Mouse (Mus musculus) urinary bladder, postnatal 14 days (tissue): ENCODE results near the gene Elk4.

Experiments used
- DNase-seq: peaks from one replicate; pipeline ENCODE4 v3.0.0; 2021; ENCODE audit warnings: low spot score

Elk4 gene

DNA sequence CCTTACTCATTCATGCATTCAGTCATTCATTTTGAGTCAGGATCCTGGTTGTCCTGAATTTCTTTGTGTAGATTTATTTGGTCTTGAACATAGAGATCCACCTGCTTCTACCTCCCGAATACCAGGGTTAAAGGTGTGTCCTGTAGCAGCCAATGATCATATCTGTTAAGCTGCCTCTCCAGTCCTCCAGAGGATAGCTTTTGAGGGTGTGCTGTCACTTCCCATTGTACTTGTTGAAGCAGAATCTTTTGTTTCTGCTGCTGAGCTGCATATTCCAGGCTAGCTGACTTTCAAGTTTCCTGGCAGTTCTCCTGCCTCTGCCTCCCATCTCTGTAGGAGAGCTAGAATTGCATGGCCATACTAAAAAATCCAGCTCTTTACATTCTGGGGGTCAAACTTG lies 9.3 kb downstream of the Elk4 start:
- no peak for DNase-seq

DNA sequence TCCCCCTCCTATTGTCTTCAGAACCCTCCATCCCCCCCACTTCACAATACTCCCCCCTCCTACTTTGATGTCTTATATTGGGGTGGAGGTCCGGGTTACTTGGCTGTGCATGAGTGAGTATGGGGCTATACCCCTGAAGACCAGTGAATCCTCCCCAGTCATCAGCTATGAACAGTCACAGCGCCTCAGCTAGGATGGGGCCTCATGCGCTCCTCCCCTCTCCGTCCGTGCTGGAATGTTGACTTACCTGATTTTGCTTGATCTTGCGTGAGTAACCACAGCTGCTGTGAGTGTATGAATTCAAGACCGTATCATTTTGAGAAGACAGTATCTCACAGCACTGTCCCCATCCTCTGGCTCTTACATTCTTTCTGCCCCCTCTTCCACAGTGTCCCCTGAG lies 12.5 kb downstream of the Elk4 start:
- no peak for DNase-seq

DNA sequence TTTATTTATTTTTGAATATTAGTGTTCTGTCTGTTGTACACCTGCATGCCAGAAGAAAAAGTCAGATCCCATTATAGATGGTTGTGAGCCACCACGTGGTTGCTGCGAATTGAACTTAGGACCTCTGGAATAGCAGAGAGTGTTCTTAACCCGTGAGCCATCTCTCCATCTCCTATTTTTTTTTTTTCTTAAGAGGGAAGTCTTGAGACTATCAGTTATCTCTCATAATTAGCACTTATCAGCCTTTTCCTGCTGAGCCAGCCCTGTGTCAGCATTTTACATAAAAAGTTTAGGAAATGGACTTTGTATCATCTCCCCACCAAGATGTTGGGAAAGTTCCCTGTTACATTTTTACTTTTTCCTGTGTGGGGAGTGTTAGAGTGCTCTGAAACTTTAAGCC lies 14.7 kb downstream of the Elk4 start:
- DNase-seq = no peak

DNA sequence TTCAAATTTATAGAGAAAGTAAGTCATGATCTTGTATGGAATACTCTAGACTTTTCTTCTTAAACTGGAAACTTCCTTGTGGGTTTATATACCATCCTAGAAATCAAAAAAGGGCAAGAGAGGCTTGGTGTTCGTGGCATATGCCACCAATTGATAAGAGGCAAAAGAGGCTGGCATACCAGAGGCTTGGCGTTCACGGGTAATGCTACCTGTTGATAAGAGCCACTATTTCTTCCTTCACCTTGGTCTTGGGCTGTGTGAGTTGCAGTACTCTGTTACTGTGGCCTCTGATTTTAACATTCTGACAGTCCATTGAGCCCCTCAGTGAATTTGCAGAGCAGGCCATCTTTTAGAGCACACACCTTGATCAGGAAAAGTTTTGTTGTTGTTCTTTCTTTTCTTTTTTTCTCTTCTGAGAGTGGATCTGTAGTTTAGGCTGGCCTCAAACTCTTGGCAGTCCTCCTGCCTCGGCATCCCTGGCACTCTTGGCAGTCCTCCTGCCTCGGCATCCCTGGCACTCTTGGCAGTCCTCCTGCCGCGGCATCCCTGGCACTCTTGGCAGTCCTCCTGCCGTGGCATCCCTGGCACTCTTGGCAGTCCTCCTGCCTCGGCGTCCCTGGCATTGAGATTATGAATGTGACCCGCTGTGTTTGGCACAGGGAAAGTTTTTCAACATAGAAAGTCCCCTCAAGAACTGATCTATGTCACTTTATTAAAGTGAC lies 19.7 kb downstream of the Elk4 start:
- no peak for DNase-seq

DNA sequence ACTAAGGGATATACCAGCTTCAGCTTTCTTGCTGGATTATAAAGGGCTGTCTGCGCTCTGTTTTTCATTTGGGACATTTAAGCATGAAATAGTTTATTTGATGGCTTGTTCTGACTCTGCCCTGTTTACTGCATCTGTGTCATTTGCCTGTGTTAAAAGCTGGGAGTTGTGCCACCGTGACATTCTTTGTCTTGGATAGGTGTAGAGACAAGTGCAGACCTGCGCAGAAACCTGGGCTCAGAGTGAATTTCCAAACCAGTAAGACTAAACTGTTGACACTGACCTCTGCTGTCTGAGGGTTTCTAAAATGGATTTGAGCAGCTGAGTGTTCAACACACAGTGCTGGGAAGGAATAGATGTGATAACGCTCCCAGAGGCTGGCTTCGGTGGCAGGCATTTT lies 20.6 kb downstream of the Elk4 start:
- DNase-seq = peak; percentile 50

DNA sequence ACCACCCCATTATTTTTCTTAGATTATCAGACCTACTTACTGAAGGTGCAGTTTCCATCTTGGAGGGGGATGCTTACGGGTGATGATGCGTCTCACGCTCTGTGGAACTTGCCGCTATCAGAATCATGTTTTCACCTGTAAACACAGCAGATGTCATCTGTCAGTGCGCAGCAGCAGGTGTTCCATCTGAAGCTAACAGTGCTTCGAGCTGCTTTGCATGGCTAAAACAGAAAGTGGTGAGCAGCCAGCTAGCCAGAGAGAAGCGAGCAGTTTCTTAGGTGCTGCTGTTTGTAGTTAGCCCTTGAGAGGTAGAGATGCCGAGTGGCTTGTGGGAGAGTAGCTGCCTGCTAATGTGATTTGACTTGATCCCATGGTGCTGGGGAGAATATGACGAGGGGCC lies 21.0 kb downstream of the Elk4 start:
- no peak for DNase-seq

DNA sequence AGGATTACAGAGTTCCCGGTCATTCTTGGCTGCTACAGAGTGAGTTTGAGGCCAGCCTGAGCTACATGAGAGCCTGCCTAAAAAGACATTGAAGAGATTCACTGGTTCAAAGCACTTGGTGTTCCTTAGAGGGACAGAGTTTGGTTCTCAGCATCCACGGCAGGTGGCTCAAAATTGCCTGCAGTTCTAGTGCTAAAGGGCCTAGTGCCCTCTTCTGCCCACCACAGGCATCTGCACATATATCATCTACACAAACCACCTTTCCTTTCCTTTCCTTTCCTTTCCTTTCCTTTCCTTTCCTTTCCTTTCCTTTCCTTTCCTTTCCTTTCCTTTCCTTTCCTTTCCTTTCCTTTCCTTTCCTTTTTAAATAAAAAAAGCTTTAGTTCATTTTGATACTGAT lies 23.2 kb downstream of the Elk4 start:
- no peak for DNase-seq

DNA sequence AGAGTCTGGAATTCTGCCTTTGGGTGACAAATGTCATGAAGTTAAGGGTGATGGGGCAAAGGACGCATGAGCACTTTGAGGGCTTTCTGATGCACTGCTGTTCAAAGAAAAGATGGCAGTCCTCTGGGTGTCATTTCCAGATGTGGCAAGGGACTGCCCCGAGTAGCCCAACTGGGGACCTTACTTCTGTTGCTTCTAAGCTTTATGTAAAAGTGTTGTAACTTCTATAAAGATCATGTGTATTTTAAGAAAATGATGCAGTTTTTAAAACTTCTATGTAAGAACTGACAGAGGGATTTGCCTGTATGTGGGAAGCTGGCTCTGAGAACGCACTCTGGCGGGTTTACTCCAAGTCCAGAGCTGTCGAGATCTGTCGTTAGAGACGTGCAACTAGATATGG lies 24.8 kb downstream of the Elk4 start:
- no peak for DNase-seq

DNA sequence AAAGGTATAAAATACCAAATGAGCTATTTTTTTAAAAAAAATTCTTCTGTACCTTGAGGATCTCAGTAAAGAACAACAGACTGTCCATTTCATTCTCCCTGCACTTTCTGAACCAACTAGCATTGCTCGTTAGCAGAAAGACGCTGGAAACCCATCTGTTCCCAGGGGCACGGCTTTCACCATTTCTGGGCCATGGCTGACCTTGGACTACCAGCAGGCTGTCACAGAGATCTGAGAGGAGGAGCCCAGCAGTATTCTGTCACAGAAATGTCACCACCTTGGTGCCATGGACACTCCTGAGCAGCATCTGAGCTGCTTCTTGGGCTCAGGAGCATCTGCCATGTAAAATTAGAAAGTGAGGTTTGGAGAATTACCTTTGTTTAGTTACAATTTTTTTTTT lies 30.3 kb downstream of the Elk4 start:
- no peak for DNase-seq

DNA sequence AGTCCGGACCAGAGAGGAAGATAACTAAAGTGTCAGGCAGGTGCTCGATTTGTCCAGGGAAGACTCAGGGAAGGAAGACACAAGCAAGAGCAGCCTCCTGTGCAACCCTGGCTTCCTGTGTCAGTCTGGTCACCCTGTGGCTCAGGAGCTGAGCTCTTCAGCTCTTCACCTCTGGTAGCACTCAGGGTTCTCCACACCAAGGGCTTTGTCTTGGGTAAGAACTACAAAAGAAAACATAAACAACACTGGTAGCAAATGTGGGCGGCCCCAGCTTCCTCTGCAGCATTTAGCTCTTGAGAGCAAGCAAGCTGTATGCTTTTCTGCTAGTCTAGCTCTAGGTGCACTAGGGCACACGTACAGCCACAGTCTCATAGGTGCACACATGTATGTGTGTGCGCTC lies 31.3 kb downstream of the Elk4 start:
- DNase-seq = no peak

DNA sequence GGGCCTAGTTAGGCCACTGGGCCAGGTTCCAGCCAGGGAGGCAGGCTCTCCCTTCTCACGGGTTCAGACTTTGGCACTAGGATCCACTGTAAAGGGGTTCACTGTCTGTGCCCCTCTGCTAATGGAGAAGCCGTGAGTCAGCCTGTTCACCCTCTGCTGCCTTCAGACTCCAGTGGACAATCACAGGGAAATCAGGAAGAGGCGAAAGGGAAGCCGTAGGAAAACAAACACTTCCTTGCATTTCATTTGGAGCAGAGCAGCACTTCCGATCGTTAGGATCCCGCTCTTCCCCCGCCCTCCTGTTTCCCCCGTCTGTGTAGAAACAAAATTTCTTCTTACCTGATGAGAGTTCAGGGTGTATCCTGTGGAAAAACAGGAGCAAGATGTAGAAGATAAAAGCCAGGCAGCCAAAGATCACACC lies 32.8 kb downstream of the Elk4 start:
- no peak for DNase-seq

DNA sequence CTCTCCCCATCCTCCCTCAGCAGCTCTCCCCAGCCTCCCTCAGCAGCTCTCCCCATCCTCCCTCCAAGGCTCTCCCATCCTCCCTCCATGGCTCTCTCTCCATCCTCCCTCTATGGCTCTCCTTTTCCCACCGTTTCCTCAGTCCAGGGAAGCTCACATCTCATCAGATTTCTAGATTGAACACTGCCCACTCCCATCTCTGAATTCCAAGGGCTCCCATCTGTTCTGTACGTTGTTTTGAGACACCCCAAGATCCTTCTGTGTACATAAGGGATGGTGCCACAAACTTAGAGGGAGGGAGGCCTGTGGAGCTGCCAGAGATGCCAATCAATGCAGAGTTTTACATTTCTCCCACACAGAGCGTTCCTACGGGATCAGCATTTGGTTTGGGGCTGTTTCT lies 36.4 kb downstream of the Elk4 start:
- no peak for DNase-seq

DNA sequence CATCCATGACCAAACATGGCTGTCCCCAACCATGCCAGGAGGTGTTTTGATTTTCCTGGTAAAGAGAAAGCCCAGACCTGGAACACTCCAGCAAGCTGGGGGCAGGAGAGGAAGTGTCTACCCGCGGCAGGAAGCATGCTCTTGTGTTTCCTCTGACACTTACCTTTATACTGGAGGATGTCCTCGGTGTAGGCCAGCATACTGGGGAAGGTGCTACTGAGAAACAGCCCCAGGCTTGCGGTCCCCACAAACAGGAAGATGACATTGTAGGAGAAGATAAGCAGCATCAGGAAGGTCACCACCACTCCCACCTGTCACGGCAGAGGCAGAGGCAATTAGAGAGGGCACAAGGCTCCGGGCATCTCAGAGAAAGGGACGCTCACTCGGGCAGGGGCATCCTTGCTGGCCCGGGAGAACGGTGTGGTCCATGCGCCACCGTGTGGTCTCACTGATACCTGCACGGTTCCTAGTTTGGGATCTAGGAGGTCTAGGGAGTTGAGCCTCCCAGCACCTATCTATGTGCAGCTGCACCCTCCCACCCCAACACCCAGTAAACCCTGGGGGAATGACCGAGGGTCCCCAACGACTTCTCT lies 38.8 kb downstream of the Elk4 start:
- peak; percentile 66 for DNase-seq

DNA sequence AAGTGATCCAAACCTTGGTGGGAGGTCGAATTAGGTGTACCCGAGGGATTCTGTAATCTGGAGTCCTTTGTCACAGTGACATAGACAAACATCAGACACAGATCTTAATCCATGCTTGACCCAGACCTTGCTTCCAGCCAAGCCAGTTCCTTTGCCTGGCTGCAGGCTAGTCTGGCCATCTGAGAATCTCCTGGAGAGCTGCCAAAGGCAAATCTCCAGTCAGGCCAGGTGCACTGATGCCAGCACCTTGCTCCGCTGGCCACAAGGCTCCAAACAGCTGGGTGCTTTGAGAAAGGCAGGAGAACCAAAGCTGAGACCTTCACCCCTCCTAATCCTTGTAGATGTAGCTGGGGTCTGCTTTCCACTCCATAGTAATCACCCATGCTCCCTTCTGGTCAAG lies 44.3 kb downstream of the Elk4 start:
- DNase-seq = peak; percentile 58

DNA sequence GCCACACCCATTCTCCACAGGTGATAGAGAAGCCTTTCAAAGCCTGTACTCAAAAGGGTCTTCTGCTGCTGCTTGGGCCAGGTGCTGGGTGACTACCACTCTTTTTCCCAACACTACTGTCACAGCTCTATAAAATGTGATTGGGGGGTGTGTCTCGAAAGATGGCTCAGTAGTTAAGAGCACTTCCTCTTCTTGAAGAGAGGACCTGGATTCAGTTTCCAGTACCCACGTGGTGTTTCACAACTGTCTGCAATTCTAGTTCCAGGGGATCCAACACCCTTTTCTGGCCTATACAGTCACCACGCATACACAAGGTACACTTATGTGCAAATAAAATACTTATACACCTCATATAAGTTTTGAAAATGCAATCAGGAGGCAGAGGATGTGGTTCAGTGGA lies 47.0 kb downstream of the Elk4 start:
- no peak for DNase-seq

DNA sequence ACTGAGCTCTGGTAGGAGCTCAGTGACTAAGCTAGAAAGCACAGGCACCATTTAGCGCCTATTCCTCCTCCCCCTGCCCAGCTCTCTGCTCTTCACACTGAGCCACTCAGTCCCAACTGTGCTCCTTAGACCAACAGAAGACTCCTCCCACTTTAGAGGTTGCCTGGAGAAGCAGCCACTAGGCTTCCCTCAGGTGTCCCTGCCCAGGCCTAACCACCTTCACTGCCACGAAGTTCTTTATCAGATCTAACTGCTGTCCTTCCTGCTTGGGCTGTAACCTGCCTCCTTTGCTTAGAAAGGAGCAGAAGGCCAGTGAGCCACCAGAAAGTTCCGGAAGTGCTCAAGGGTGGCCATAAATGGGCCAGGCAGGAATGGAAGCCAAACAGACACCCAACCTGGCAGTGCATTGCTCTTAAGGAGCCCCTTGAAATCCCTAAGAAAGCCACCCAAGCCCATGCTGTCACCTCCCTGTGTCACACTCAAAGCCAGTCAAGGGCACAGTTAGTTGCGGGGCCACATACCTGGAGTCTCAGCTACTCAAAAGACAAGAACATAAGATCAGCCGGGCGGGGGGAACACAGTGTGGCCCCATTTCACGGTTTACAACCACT lies 47.8 kb downstream of the Elk4 start:
- DNase-seq = no peak

DNA sequence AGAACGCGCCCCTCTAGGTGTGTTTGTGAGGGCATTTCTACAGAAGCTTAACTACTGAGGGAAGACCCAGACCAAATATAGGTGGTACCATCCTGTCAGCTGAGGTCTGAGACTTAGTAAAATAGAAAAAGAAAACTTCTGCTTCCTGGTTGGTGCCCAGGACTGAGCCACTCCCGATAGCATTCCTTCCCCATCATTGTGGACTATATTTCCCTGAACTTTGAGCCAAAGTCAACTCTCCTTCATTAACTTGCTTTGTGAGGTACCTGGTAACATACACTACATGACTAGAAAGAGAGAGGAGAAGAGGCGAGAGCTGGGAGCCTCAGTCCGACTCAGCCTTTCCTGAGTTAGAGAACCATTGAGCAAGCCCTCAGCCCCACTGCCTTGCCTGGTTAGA lies 51.2 kb downstream of the Elk4 start:
- DNase-seq = no peak

DNA sequence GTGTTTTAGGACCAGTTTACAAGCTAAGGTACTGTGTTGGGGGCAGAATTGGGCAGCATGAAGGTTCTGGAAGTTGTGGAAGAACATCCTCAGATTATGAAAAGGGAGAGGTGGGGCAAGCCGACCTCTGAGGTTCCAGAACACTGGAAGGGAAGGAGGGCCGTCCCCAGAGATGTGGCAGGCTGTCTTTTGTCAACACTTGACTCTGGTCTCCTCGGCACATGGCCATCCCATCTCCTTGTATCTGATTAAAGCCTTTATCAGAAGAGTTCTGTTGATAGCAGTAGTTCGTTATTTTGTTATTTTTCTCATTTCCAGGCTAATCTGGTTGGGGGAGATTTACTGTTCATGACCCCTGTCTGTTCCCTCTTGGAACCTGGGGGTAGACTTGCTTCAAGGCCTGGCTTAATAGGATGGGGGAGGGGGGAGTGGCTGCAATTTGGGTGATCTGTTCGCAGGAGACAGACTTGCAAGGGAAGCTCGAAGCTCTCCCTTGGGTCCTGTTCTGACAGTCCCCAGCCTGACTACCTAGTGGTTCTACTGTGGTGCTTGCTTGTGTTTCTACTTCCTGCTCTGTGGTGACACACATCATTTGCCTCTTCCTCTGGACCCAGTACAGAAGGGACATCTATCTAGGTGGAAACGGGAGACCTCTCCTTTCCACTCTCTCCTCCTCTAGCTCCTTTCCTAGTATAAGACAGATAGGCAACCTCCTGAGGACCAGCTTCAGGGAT lies 52.8 kb downstream of the Elk4 start:
- DNase-seq = no peak

DNA sequence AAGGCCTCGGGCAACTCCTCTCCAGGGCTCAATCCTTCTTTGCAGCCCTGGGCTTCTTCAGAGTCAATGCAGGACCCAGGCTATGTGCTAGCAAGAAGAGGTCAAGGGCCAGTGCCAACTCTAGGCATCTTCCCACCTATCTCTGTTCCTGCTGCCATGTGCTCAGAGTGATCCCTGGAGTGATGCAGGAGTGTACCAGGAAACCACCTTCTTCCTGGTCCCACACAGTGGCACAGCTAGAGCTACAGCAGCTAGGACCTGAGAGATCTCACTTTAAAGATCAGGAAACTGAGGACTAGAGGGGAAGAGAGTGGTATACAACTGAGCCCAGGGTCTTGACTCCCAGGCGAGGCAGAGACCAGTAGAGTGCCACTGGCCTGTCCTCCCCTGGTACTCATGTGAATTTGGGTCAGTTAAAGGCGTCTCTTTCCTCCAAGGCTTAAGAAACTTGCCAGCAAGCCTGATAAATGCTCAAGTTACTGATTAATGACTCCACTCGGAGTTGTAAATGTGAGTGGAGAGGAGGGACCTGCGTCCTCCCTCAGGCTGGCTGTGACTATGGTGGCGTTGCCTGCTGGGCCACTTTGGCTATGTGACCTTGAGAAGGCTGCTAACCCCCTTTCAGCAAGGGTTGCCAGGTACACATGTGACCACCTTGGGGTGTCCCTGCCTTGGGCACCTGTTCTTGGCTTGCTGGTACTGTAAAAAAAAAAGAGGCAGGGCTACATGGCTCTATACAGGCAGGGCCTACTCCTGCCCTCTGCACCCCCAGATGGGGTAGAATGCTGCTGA lies 54.5 kb downstream of the Elk4 start:
- no peak for DNase-seq

DNA sequence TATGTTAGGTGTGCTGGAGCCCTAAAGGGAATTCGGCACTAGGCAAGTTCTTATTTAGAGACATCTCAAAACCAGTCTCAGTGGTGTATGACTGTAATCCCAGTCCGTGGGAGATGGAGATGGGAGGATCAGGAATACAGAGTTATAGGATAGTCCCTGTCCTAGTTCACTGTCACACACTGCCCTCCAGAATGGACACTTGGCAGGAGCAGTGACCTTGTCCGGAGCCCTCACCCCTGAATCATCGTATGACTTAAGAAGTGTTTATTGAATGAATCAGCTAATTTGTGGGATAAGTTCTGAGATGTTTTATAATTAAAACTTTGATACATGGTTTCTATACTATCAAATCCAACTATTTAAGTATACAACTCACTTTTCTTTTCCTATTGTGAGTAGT lies 55.7 kb downstream of the Elk4 start:
- DNase-seq = no peak

DNA sequence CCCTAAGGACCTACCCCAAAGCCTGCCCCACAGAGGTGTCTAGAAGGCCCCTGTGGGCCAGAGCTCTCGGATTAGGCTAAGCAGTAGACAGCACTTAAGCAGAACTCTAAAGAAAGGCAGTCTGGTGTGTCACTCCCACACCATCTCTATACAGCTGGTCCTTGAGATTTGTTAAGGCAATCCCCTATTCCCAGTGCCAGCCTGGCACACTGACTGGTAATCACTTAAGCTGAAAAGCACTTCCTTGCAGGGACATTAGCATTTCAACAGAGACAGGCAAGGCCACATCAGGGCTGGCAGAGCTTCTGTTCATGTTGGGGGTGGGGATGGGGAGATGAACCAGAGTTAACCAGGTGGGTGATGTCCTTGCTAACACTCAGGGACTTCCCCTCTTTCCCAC lies 57.6 kb downstream of the Elk4 start:
- no peak for DNase-seq

DNA sequence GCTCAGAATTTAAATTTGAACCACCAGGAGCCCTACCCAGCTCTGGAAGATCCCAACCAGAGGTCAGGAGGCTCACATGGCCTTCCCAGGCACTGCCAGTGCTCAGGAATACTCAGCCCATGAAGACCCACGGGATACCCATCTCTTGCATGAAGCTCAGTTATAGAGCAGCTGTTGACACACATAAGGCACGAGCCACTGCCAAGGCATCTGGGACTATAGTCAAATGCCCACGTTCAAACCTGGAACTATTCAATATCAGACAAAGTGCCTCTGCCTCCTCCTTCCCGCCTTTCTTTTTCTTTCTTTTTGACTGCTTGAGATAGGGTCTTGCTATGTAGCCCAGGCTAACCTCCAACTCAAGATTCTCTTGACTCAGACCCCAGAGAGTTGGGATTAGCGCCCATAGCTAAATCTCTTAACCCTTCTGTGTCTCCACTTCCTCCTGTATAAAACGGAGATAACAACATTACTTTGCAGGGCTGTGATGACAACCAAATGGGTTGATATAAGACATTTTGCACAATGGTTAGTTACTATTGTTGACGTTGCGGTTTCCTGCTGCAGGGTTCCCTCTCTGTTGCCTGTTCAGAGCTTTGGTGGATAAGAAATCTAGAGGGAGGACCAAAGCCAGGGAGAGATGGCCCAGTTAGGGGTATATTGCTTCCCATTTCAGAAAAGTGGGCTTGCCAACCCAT lies 58.2 kb downstream of the Elk4 start:
- no peak for DNase-seq
